Mouse (Mus musculus) inflammation-experienced regulatory T-cells, adult 16 weeks (primary cell): Measurements from ENCODE around the gene Gm4836. TPM values are rescaled to one million over a fixed set of nuclear protein-coding genes. Genes with fewer than 3 reads are reported as not detected.

Experiments used
- polyA plus RNA-seq: library from polyadenylated mRNA; unstranded; fragments of 100-300 nt; shearing (Covaris generic); gene quantifications from one replicate; pipeline ENCODE4 v1.2.1, GENCODE M21; 2017

Gm4836 gene
- polyA plus RNA-seq: not detected

GRCm38 (mm10) chrX:28293532-28293931 lies at the start of gene Gm4836:
Gm4836 (minus strand) TSS chrX:28293632.

